Mouse (Mus musculus) urinary bladder, postnatal 14 days (tissue): Measurements from ENCODE around the gene Tvp23a.

Experiments
- DNase-seq: peaks from one replicate; pipeline ENCODE4 v3.0.0; 2021; ENCODE audit warnings: low spot score

Tvp23a gene

DNA sequence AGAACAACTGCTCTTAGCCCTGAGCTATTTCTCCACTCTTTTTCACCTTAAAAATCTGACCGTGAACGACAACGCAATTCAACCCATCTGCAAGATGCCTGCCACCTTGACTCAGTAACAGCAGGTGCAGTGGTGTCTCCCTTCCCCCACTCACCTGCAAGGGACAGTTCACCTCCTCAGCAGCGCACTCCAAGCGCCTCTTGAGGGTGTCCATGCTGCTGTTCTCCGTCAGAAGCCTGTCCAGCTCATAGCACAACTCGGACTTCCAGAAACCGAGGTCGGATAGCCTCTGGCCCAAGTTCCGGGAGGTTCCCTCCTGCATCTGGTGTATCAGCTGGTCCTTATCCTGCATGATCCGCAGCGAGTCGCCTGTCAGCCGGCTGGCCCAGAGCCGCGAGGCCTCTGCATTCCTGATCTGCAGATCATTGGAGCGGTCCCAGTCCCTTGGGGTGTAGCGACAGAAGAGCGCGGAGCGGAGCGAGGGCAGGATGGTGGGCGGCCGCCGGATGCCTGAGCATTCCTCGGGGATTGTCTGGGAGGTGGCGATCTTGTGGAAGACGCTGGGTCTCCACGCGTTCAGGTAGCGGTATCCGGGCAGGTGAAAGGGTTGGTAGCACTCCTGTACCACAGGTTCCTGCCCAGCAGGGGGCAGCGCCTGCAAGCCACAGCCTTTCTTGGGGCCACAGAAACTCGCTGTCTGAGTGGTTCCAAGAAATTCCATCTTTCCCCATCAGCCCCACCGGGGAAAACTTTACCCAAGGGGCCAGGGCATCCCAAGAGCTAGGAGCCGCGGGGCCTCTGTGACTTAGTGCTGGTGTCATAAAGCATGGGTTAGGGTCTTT is 52.2 kb downstream of the Tvp23a start, which contains the start of gene Tekt5:
Tekt5 (minus strand) TSS at position 792 of the 842 bp plus-strand sequence.
- DNase-seq: peak; percentile 62

DNA sequence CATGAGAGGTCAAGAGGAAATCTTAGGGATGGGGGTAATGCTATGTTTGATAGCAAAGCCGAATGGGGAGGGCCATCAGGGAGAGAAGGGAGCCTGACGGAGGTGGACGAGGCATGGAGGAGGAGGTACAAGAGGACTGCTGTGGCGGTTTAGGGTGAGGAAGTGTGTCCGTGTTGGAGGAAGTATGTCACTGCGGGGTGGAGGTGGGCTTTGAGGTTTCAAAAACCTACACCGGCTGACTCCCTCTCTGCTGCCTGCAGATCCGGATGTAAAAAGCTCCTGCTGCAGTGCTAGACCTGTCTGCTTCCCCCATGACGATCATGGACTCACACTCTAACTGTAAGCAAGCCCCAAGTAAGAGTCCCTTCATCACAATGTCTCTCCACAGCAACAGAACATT is 54.6 kb downstream of the Tvp23a start:
- DNase-seq: no peak

DNA sequence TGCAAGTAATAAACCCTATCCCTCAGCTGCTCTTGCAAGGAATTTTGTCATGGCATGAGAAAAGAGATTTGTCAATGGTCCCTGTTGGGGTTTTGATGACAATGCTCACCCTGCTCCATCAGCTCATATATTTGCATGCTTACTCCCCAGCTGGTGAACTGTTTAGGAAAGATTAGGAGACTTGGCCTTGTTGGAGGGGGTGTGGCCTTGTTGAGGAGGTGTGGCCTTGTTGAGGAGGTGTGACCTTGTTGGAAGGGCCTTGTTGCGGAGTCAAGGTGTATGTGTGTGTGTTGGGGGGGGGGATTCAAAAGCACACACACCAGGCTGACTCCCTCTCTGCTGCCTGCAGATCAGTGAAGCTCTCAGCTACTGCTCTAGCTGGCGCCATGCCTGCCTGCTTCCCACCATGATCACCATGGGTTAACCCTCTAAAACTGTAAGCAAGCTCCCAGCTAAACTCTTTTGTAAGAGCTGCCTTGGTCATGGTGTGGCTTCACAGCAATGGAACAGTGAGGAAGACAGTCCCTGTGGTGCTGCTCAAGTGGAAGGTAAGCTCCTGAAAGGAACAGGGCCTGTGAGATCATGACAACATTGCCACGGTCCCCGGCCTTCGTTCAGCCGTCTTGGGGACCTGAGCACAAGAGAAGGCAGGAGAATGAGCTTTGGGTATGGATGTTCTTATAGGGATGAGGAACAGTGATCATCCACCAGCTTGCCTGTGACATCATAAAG is 58.4 kb downstream of the Tvp23a start:
- DNase-seq: no peak

DNA sequence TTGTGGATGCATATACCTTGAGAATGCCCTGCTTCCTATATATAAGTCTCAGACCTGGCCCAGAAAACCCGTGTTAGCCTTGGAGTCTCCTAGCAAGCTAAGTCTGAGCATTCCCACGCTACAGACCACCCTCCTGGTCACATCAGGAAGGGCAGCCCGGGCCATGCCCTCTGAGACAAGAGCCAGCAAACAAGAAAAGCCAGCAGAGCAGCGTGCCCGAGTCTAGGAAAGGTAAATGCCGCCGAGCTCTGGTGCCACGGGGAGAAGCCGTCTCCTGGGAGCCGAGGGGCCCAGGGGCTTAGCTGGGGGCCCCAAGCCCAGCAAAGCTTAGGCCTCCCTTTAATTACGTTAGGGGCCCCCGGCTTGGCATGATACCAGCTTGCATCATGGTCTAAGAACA is 61.9 kb downstream of the Tvp23a start:
- peak; percentile 67 for DNase-seq

DNA sequence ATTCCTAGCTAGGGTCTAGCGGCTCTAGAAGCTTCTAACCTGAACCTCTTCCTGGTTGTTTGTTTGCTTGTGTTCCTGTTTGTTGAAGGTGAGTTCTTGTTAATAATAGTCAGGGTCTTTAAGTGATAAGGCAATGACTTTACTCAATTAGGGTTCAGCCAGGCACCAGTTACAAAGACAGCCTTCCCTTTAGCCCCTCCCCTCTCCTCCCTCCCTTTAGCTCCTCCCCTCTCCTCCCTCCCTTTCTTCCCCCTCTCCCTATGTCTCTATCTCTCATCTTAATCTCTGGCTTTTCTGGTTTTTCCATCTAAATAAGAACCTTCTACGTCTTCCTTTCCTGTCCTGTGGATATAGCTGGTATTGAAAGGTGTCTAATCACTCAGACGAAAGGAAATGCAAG is 62.6 kb downstream of the Tvp23a start:
- DNase-seq: no peak

DNA sequence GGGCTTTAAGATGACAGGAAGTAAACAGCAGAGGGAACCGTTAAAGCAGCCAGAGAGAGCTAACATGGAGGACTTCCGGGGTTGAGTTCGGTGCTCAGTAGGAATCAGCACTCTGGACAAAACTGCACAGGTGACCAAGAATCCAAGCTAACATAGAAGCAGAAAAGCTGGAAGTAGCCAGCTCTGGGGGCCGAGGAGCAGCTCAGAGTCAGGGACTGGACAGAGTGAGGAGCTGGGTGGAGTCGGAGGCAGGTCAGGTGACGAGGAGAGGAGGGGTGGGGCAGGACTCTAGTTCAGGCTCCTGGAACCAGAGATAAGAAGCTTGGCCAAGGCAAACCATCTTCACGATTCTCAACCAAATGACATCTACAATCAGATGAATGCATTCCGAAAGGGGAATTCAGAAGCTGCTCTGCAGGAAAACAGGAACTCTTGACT is 63.1 kb downstream of the Tvp23a start:
- peak; percentile 63 for DNase-seq

DNA sequence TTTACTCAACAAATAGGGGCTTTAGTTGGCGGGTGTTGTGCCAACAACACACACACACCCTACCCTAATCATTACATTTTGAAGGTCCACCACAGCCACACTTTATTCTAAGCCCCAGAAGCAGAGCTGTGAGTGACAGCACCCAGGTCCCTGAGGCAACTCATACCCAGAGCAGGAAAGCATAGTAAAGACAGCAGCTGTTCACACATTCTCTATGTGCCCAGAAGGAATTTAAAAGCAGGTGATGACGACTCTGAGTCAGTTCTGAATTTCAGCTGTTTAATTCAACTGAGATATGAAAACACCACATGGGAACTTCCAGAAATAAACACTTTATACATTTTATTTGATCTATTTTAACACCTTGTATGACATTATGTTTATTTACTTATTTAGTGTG is 67.6 kb downstream of the Tvp23a start:
- no peak for DNase-seq

DNA sequence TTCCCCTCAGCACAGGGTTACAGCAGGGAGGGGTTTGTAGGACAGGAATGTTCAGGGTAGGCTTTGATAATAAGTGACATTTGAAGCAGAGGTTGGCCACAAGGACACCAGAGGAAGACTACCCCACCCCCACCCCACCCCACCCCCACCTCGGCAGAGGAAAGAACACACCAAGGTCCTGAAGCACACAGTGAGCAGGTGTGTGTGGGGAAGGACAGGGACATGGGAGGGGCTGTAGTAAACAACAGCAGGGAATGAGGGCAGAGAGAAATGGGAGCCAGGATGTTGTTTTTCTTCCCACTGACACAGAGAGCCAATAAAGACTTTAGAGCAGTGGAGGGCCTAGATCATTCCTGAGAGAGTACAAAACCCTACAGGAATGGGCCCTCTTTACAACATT is 69.9 kb downstream of the Tvp23a start:
- DNase-seq: no peak

DNA sequence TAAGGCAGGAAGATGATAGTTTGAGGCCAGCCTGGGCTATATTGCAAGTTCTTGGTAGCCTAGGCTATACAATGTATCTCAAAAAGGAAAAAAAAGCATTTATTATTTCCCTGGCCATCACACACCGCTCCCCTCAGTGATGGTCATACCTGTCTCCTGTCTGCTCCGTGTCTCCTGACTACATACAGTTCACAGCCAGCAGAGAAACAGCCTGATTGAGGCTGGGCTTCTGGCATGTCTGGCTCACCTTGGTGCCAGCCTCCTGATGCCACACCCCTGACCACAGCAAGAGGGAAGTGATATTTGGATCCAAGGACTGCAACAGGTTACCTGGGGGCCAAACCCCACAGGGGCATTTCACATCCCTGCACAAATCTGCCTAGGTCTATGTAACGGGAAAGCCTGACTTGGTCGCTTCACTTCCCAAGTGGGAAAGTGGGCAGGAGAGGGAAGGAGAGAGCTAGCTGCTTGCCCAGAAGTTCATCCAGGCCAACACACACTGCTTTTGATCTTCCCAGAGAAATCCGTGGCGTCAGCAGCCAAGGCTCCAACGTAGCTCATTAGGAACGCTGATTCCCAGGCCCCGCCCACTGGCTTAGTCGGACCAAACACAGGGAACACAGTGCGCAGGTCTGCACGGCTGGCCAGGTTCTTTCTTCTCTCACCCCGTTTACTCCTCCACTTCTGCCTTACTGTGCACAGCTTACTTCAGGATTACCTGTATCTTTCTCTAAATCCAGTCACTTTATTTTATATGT is 72.7 kb downstream of the Tvp23a start:
- peak; percentile 78 for DNase-seq

DNA sequence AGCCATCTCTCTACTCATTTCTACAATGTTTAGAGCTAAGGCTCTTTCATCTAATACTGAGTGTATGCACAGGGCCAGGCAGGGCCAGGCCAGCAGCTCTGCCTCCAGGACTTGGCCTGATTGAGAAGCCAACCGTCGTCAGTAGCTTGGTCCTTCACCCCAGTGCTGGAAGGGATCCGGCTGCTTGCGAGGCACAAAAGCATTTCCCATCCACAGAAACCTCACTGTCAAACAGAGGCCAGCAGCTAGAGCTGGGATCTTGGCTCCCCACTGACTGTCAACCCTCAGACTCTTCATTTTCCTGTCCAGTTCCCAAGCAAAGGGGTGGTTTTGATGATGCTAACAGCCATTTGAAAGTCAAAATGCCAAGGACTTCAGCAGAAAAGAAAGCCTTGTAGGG is 74.8 kb downstream of the Tvp23a start:
- no peak for DNase-seq
